Mouse (Mus musculus) spleen, adult 12 weeks (tissue): ENCODE results near the gene Gm14525.
"Not testable (repeated sequence)": the region's sequence is repeated elsewhere in the genome, so short reads cannot be mapped to it uniquely, and the experiment has no call there.

Experiments used
- DNase-seq: peaks from one replicate; pipeline ENCODE4 v3.0.0; 2022; ENCODE audit warnings: low spot score

The Gm14525 gene

GRCm38 (mm10) chrX:26702538-26702937 is at the start of gene Gm14525:
Gm14525 (minus strand) TSS chrX:26702638.
- DNase-seq: not testable (repeated sequence)
